Mouse (Mus musculus): ENCODE measurements around the gene Gucy2c. TPM values are rescaled to one million over a fixed set of nuclear protein-coding genes. Genes with fewer than 3 reads are reported as not detected.

Gene Gucy2c
- 0.06 and 0.08 TPM in 2 replicates for polyA plus RNA-seq (2015; fragmentation: Nextera tagmentation; extraction: Ambion mirVana)

DNA sequence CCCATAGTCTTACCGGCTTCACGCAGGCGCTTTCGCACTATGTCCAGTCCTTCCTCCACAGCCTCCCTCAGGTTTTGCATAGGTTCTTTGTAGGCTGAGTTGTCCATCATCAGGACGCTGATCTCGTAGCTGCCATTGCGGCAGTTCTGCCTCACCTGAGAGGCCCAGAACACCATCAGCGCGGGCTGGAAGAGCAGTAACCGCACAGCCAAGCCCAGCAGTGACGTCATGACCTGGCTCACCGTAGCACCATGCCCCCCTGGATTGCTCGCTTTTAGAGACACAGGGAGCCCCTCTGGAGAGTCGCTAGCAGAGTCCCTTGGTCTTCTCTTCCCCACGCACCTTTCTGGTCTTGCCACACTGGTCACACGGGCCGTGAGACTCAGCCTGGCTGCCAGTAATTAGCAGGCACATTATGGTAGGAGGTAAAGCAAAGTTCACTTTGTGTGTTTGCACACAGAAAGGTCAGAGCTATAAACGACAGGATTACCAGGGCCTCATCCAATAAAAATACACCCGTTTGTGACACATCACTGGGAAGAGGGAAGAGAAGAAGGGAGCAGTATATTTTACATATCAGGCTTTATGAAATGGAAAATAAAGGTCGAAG is at the start of gene Gucy2c:
Gucy2c (minus strand) TSS at position 389 of the 610 bp plus-strand sequence.

DNA sequence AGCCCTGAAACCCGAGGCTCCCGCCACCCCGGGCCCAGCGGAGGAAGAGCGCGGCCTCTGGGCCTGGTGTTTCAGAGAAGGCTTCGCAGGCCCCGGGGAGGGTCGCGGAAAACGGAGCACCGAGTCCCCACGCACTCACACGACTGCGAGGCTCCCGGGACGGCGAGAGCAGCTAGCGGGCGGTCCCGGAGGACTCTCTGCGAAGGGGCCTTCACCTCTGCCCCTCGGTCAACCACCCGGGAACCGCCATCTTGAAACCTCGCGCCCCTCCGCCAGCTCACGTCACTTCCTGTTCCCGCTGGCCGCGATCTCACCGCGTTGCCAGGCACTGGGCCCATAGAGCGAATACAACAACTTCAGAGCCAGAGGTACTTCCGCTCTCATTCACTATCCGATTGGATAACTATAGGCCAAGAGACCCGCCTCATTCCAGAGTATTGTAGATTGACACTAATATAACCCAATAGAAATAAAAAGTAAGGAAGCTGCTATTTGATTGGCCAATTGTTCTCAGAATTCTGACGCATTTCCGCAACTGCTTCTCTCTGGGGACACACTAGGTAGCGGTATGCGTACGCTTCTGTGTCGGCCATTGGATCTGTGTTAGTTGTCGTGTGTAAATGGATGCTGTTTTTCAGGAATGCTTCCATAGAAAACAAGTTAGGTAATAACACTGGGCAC is 46.5 kb upstream of the Gucy2c start, which contains the start of gene Wbp11:
Wbp11 (minus strand) TSS at position 353 of the 681 bp plus-strand sequence.

GRCm38 (mm10) chr6:136827516-136827880 is 45.9 kb upstream of the Gucy2c start, which contains the start of gene BC049715:
TSS of gene BC049715 (plus strand) at chr6:136827626.

DNA sequence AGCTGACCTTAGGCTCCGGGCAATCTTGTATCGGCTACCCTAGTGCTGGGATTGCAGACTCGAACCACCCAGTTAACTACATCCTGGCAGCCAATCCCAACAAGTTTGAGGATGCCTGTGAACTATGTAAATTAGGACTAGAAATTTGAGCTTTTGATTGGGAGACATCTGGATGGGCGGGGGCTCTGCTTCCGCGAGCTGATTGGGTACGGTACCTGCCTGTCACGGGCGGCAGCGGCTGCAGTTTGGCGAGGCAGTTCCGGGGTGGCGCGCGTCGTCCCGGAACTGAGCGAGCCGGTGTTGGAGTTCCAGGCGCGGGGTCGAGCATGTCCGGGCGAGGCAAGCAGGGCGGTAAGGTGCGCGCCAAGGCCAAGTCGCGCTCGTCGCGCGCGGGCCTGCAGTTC is 26.5 kb upstream of the Gucy2c start, which contains the start of gene H2afj:
H2afj (plus strand) TSS at position 231 of the 404 bp plus-strand sequence.

GRCm38 (mm10) chr6:136803739-136804633 is 22.4 kb upstream of the Gucy2c start, which contains the start of gene Hist4h4:
TSS of gene Hist4h4 (minus strand) at chr6:136804415.

DNA sequence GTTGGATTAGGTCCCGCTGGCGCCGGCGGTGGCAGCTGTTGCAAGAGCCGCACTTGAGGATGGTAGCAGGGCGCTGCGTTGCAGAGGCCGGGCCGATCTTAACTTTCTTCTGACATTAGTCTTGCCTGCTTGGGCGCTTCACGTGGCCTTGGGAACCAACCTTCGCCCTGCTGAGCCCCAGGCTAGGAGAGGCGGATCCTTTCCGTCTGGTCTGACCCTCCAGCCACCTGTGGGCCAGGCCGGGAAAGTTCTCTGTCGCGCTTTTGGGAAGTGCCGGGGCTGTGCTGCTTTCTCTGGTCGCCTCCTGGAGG is 119.9 kb downstream of the Gucy2c start, which contains the start of gene Plbd1:
Plbd1 (minus strand) TSS at position 223 of the 311 bp plus-strand sequence.

Small RNA genes lying within 50 kb of the gene (microRNA-seq; reads per million reads assigned to microRNA genes)
- gene Gm44364 (ENCODE audit: borderline replicate concordance, insufficient number of aligned reads) = not detected

Other genes starting within 250 kb of the Gucy2c start
- gene Plbd1, start 119.8 kb downstream of the Gucy2c start, polyA plus RNA-seq (2015; fragmentation: Nextera tagmentation; extraction: Ambion mirVana) = 7.8 and 25.1 TPM in 2 replicates
- gene Hist4h4, start 22.6 kb upstream of the Gucy2c start, polyA plus RNA-seq (2015; fragmentation: Nextera tagmentation; extraction: Ambion mirVana) = 0.44 and 0.66 TPM in 2 replicates
- 353 and 420 TPM in 2 replicates for gene H2afj, start 26.5 kb upstream of the Gucy2c start, polyA plus RNA-seq (2015; fragmentation: Nextera tagmentation; extraction: Ambion mirVana)
- 1.2 and 1.5 TPM in 2 replicates for gene BC049715, start 45.9 kb upstream of the Gucy2c start, polyA plus RNA-seq (2015; fragmentation: Nextera tagmentation; extraction: Ambion mirVana)
- 46.0 and 59.2 TPM in 2 replicates for gene Wbp11, start 46.5 kb upstream of the Gucy2c start, polyA plus RNA-seq (2015; fragmentation: Nextera tagmentation; extraction: Ambion mirVana)
- 1.6 and 5.3 TPM in 2 replicates for gene Smco3, start 53.7 kb upstream of the Gucy2c start, polyA plus RNA-seq (2015; fragmentation: Nextera tagmentation; extraction: Ambion mirVana)
- 8.2 and 12.0 TPM in 2 replicates for gene Art4, start 76.0 kb upstream of the Gucy2c start, polyA plus RNA-seq (2015; fragmentation: Nextera tagmentation; extraction: Ambion mirVana)
- 449 and 981 TPM in 2 replicates for gene Mgp, start 94.1 kb upstream of the Gucy2c start, polyA plus RNA-seq (2015; fragmentation: Nextera tagmentation; extraction: Ambion mirVana)
- 0.18 and 0.61 TPM in 2 replicates for gene Erp27, start 140.4 kb upstream of the Gucy2c start, polyA plus RNA-seq (2015; fragmentation: Nextera tagmentation; extraction: Ambion mirVana)
- gene Pde6h, start 142.1 kb upstream of the Gucy2c start, polyA plus RNA-seq (2015; fragmentation: Nextera tagmentation; extraction: Ambion mirVana) = 1.3 and 1.7 TPM in 2 replicates
- 88.0 and 130 TPM in 2 replicates for gene Arhgdib, start 160.1 kb upstream of the Gucy2c start, polyA plus RNA-seq (2015; fragmentation: Nextera tagmentation; extraction: Ambion mirVana)

Data from adrenal gland, postnatal 0 days (tissue).